Mouse (Mus musculus): ENCODE results near the gene Tas2r135.

Gene Tas2r135

DNA sequence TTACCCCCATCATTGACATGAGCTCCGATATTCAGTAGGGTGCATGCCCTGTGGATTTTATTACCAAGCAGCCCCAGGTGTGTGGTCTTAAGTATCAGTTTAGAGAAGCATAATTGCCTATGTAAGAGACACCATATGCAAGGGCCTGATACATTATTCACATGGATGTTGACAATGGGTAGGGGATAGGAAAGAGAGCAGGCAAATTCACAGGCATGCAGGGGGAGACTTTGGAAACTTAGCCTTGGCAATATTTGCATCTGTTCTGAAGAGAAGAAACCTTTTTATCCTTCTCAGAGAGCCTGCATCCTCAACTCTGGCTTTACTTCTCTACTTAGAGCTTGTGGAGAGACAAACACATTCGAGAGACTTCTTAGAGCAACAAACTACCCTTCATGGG, at the start of gene Tas2r135:
Gene Tas2r135, plus strand, starts transcription at position 301 of the 400 bp plus-strand sequence.
- DNase-seq (ENCODE audit: low spot score in 2 of 2): no peak

DNA sequence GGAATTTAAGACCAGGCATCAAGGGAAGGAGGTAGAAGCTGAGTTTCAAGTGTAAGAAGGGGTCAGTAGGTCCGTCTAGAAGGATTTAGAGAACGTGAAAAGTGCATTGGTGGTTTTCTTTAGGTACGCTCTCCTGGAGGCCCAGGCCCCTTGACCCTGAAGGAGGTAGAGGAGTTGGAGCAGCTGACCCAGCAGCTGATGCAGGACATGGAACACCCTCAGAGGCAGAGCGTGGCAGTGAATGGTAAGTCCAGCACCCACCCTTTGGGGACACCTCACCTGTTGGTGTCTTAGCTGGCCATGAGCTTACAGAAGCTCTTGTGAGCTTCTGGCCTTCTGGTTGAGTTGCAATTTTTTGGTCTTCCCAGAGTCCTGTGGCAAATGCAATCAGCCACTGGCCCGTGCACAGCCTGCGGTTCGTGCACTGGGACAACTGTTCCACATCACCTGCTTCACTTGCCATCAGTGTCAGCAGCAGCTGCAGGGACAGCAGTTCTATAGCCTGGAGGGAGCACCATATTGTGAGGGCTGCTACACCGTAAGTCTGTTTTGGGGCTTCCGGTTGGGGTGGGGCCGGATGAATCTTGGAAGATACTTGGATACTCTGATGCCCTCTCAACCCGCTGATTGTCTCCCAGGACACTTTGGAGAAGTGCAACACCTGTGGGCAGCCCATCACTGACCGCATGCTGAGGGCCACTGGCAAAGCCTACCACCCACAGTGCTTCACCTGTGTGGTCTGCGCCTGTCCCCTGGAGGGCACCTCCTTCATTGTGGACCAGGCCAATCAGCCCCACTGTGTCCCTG, 49.2 kb upstream of the Tas2r135 start:
- DNase-seq (ENCODE audit: low spot score in 2 of 2): no peak

DNA sequence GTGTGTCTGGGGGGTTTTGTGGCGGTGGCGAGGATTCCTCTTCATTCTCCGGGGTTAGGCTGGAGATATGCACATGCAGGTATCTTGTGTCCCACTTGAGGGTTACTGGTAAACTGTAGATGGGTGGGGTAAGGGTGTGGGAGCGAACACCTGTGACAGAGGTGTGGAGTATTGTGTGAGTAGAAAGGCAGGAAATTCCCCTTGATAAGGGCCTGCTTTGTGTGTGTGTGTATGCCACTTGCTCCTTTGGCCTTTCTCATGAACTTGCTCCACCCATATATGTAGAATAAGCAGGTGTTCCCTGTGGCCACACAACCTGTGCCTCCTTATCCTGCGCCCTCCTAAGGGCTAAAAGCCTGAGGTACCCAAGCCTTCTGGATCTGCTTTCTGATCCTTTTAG, 48.3 kb upstream of the Tas2r135 start:
- no peak for DNase-seq (ENCODE audit: low spot score in 2 of 2)

DNA sequence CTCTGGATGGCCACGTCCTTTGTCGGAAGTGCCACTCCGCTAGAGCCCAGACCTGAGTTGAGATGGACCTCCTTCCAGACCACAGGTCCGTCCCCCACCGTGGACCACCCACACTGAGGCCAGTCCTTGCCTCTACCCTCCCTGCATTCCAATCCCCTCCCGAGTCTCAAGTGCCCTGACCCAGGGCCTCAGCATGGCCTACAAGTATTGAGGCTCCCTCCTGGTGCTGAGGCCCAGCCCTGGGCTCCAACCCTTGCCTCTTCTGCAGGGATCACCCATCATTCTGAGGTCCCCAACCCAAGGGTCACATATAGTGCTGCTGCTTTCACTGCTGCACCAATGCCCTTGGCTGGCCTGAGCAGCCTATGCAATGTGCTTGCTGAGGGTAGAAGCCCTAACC, 47.3 kb upstream of the Tas2r135 start:
- DNase-seq (ENCODE audit: low spot score in 2 of 2): no peak

DNA sequence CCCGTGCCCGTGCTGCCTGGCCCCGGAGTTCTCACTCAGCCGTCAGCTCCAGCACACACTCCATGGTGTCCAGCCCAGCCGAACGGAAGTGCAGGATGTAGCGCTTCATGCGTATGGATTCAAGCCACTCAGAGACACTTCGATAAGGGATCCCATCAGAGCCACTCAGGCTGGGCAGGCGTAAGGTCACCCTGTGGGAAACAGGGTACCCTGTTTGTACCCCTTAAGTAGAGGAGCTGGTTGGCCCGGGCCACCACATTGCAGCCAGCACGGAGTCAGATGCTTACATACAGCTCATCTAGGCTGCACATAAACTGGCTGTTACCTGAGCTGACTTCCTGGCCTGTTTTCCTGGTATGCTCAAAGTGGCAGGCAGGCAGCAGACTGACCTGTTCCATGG, 46.3 kb upstream of the Tas2r135 start:
- no peak for DNase-seq (ENCODE audit: low spot score in 2 of 2)

DNA sequence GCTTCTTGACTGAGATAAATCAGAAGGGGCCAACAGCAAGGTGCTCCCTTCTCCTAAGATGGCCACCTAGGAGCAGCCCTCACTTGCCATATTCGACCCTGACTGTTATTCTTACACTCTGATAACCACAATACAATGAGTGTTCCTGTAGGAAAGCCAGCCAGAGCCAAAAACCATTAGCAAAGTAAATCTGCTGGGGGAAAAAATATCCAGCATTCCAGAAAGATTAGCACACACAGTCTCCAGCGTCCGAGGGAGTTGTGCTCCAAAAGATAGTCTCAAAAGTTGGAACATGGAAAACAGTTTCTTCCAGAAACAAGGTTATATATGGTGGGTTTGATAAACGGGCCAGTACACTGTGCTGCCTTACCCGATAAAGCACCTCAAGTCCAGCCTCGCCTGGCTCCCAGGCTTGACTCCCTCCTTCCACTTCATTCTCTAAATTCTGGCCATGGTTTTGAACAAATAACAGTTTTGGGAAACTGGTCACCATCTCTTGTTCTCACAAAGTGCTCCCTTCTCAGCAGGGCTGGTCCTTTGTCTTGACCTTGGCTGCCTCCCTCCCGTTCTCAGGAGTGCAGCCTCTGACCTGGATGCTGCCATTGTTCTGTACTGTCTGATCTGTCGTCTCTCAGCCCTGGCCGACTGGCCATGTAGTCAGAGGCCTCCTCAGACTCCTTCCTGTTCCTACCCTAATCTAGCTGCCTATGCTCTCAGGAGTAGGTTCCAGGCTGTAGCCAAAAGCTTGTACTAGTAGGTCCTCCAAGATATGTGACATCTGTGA, 45.7 kb upstream of the Tas2r135 start:
- DNase-seq (ENCODE audit: low spot score in 2 of 2): no peak

DNA sequence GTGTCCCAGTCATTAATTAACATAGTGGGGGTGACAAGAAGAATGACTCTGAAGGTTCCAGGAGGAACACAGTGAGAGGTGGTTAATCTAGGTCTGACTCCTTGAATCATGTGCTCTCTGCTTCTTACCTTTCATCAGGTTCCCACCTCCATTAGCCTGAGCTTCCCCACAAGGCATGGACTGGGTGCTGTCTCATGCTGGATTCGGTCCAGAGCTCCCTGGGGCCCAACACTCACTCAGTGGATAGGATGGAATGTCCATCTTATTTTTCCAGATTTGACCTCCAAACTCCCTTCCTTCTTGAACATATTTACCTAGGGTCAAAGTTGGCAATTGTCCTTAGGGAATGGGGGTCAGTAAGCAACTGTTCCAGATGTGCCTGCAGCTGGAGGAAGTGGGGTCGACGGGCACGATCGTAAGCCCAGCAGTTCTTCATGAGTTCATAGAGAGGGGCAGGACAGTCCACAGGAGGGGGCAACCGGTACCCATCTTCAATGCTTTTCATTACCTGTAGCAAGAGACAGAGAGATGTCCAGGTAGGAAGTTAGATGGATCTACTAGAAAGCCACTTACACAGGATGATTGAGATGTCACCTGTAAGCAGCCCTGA, 44.9 kb upstream of the Tas2r135 start:
- DNase-seq (ENCODE audit: low spot score in 2 of 2): no peak

DNA sequence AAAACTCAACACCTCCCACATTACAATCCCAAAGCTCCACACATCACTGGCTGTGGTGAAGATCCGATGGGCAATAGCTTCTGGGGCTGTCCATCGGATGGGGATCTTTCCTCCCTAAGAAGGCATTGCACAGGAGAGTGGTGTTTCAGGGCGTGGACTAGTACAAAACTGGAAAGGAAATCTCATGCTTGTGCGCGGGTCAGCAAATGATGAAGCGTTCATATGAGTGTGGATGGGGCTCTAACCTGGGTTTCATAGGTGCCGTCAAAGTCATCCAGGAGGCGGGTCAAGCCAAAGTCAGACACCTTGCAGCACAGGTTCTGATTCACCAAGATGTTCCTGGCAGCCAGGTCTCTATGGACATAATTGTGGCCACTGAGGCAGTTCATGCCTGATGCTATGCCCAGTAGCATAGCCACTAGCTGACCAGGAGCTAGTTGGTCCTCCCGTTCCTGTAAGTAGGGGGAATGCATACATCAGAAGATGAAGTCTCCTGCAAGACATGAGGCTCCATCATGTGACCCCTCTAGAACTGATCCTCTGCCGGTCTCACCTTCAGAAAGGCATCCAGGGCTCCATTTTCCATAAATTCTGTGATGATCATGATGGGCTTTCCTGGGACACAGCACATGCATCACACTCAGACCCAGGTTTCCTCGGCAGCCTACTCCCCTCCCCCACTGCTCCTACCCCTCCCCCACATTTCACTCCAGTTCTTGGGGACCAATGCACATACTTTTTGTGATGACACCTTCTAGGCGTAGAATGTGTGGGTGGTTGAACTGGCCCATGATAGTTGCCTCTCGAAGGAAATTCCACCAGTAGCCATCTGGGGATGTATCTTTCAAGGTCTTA, 44.0 kb upstream of the Tas2r135 start:
- DNase-seq (ENCODE audit: low spot score in 2 of 2): no peak

DNA sequence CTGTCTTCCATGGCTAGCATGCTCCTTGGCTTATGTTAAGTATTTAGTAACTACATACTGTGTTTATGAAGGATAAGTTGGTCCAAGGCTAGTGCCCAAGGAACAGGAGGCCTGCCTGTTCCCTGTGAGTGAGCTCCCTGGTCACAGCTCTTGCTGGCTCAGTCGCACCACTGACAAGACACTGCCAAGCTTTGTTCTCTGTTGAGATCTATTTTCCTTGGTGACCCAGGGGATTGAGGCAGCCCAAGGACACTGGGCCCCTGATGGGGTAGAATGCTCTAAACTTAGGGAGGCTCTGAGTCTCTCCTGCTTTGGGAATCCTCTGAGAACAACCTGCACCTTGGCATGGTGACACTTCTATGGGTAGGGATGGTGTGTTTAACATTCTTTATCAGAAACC, 43.2 kb upstream of the Tas2r135 start:
- no peak for DNase-seq (ENCODE audit: low spot score in 2 of 2)

DNA sequence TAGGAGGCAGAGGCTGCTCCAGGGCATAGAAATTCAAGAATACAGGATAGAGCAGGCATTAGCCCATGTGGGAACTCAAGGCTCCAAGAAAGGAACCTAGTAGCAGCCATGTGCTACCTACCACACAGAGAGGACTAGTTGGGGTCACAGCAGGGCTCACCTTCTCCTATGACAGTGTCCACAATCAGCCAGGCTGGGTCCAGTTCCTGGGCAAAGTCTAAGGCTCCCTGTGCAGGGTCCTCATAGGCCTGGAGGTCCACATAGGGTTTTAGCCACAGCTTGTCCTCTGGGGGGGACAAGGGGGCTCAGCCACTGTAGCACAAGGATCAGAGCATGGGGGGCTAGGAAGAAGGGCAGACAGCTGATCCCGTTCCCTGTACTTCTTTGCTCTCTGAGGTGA, 42.7 kb upstream of the Tas2r135 start:
- DNase-seq (ENCODE audit: low spot score in 2 of 2): no peak

DNA sequence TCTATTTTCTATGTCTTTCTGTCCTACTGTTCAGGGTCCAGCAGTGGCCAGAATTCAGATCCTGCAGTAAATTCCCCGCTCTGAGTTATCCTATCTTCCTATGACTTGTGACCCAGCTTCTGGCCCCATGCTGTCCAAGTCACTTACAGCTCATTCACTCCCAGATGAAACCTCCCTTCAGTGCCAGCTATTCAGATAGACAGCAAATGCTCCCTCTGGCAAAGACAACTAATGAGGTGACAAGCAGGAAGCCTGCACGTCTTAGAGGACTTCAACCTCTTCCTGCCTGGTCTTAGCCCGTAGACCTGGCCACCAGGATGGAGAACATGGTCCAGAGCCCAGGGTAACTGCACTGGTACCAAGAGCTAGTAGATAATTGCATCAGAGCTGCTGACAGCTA, 42.3 kb upstream of the Tas2r135 start:
- DNase-seq (ENCODE audit: low spot score in 2 of 2): no peak

DNA sequence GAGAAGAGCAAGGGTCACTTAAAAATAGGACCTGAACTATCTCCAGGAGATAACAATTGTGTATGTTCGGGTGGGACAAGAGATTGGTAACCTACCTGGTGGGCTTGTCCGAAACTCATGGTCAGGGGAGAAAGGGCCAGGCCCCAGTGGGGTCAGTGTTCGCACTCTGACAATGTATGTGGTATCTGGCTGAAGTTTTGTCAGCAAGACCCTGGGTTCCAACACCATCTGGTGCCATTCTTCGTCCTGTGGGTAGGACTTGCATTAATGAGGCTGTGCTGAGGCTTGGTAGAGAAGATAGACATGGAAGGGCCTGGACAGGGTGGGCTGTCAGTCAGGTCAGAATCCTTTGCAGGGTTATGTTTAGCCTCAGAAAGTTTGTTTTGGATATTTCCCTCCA, 41.2 kb upstream of the Tas2r135 start:
- DNase-seq (ENCODE audit: low spot score in 2 of 2): no peak

DNA sequence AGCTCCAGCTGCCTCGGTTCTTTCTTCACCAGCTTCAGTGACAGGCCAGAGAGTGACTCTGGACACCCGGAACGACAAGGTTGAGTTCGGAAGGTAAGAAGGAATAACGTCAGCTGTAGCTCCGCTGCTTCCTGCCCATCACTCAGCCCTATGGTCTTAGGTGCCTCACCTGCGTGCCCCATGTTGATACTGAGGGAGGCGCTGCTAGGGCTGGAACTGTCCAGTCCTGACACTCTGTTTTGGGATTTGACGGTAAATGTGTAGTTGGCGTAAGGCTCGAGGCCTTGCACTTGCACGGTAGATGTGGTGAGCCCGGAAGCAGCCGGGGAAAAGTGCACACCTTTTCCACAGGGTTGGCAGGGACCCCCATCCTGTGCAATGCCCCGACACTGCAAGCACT, 40.6 kb upstream of the Tas2r135 start:
- DNase-seq (ENCODE audit: low spot score in 2 of 2): no peak

DNA sequence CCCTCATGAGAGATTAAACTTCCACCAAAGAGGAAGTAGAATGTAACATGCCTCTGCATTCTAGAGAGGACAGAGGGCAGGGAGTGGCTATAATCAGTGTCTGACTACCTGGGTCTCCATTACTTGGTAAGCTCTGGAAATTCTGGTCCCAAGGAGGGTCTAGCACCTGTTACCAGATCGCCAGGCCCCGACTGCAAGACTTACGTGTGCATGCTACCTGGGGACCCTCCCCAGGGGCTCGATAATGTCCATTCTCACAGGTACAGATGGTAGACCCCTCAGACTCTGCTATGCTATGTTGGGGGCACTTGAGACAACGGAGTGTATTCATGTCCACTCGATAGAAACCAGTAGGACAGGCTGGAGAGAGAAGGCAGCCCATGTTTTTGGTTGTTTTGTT, 40.0 kb upstream of the Tas2r135 start:
- DNase-seq (ENCODE audit: low spot score in 2 of 2): no peak

DNA sequence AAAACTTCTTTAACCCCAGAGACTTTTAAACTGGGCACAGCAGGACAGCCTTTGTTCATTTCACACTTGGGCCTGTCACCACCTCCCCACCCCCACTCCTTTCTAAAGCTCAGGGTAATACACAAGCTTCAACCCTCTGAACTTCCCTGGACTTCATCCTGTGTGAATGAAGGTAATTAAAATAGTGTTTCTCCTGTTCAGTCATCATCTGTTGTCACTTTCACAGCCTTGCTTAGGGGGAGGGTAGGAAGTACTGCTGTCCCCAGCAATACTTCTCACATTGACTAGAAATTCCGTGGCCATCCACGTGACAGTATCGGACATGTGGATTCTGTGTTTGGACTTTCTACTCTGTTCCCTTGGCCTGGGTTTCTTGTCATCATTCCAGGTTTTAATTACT, 35.4 kb upstream of the Tas2r135 start:
- DNase-seq (ENCODE audit: low spot score in 2 of 2): no peak

DNA sequence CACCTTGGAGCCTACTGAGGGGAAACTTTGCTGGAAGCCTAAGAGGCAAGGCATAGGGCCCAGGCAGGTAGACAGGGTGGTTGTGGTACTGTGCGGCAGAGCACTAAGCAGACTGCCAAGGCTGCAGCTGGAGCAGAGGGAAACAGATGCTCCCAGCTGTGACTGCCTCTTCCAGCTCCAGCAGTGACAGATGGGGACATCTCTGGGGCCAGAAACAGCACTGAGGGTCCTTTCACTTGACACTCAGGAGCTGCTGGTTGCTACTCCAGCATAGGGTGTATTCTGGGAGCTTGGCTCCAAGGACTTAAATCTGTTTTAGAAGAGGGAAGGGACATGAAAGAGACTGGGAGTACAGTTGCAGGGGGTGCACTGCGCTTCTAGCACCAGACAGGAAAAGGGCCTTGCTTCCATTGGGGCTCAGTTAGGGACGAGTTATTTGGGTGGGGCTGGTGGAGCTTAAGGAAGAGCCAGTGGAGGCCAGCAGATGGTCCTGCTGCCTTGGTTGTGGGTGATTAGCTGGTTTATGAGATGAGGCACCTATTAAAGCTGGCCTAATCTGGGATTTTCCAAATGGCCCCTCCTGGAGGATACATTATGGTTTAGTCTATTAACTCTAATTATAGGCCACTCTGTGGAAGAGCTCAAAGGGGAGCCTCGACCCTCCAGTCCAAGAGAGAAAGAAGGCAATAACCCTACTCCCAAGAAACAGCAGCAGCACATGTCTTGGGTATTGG, 34.4 kb upstream of the Tas2r135 start:
- DNase-seq (ENCODE audit: low spot score in 2 of 2): no peak

DNA sequence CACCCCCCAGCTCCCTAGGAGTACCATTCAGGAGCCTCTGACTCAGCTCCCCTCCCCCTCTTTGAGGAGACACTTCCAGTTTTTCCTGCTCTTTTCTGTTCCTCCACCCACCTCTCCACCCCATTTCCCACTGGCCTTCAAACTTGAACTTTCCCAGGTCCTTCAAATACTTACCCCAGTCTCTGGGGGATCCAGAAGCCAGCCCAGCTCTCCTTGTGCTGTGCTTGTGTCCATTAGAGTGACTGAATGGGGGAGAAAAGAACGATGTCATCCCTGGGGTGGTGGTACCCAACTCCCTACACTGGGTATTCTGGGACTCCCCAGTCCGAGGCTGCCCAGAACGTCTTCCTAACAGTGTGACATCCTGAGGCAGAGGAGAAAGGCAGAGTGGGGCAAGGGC, 33.2 kb upstream of the Tas2r135 start:
- no peak for DNase-seq (ENCODE audit: low spot score in 2 of 2)

DNA sequence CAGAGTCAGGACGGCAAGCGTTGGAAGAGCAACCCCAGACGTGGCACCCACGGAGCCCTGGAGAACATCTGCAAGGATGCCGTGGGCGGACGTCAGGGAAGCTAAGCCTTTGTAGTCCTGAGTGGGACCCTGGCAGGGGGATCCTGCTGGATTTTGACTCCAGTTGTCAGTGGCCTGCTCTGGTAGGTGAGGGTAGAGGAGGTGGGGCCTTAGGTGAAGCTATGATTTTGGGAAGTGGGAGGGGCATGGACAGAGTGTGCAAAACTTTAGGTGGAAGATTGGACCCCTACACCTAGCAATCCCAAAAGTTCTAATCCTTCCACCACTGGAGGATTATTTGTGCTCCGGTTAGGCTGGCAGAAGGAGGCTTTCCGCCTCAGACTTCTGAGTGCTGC, 32.8 kb upstream of the Tas2r135 start:
- DNase-seq (ENCODE audit: low spot score in 2 of 2): no peak

DNA sequence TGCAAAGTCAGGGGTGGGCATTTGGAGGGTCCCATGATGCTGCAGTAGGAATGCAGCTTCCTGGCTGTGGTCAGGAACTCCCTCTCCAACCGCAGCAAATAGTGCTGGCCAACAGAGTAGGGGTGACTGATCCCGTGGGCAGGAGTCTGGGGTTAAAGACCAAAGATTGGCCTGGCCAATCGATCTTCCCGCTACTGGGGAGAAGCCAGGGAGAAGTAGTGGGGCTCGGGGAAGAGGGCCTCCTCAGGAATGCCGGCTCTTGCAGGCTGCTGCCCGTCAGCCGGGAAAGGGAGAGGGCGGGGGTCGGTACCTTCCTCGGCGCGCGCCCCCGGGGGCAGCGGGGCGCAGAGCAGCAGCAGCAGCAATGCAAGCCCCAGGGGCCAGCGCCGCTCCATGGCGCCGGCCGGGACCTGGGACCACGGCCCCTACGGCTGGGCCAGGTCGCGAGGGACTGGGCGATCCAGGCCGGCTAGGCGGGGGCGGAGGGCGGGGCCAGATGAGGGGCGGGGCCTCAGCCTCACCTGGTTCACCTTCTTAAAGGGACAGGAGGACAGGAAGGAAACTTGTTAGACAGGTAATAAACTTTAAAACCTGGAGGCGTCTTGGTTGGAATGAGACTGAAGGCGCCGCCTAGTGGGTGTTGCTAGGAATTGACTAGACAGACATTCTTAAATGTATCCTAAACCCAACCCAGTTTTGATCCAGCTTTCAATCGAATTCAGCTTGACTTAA, 32.3 kb upstream of the Tas2r135 start, which contains the start of gene Epha1:
Gene Epha1, minus strand, starts transcription at position 453 of the 732 bp plus-strand sequence.
- no peak for DNase-seq (ENCODE audit: low spot score in 2 of 2)

DNA sequence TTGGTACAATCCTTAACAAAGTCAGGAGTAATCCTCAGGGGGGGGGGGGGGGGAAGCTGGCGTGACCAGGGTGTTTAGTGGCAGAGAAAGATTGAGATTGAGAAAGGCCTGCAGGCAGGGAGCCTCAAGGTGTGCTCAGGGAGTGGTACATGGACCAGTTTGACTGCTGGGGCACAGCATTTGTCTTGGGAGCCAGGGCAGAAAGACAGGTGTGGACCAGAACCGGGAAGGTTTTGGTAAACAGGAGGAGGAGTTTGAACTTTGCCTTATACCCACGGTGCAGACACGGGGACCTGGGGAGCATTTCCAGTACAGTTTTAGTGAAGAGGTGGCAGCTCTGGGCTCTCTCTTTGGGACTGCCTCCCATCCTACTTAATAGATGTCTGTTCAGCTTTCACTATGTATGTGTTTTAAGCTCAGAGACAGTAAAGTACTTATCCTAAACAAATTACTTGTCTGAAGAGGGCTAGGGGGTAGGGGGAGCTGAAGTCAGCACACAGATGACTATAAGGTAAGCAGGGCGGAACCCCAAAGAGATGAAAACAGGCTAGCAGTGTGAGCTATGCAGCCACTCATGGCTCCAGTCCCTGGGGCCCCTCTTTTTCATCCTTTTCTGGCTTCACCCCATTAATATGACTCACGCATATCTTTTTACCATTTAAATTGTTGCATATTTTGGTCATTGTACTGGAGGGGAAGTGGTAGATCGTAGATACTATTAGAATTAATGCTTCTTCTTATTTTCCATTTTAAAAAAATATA, 31.4 kb upstream of the Tas2r135 start:
- no peak for DNase-seq (ENCODE audit: low spot score in 2 of 2)
